Mouse (Mus musculus) embryonic facial prominence, embryonic 12.5 days (tissue): ENCODE results near the gene Stk17b. TPM values are rescaled to one million over a fixed set of nuclear protein-coding genes. Genes with fewer than 3 reads are reported as not detected.
"Not testable (repeated sequence)": the region's sequence is repeated elsewhere in the genome, so short reads cannot be mapped to it uniquely, and the experiment has no call there.

Source experiments
- ATAC-seq: fragments of 200-750 bp; cut with Nextera tagmentation; 2 replicates; pipeline ENCODE4 v1.8.0; 2017; ENCODE audit not compliant: insufficient number of reproducible peaks, insufficient read depth, low FRiP score, low TSS enrichment
- H3K27ac ChIP-seq: fragments of 300-500 bp; sonication (generic); 2 replicates; pipeline ENCODE4 v1.5.1; 2016; ENCODE audit warnings: mild to moderate bottlenecking
- H3K27me3 ChIP-seq: fragments of 300-500 bp; sonication (generic); 2 replicates; pipeline ENCODE4 v1.6.1; 2016; ENCODE audit warnings: mild to moderate bottlenecking, moderate library complexity
- H3K36me3 ChIP-seq: fragments of 300-500 bp; sonication (generic); 2 replicates; pipeline ENCODE4 v1.6.1; 2016; ENCODE audit warnings: mild to moderate bottlenecking
- H3K4me1 ChIP-seq: fragments of 300-500 bp; sonication (generic); 2 replicates; pipeline ENCODE4 v1.6.1; 2016
- H3K4me2 ChIP-seq: fragments of 300-500 bp; sonication (generic); replicated peaks from 2 replicates; pipeline ENCODE4 v1.6.1; 2016; ENCODE audit warnings: mild to moderate bottlenecking, moderate library complexity
- H3K4me3 ChIP-seq: fragments of 300-500 bp; sonication (generic); 2 replicates; pipeline ENCODE4 v1.5.1; 2016; ENCODE audit warnings: mild to moderate bottlenecking
- H3K9ac ChIP-seq: fragments of 300-500 bp; sonication (generic); 2 replicates; pipeline ENCODE4 v1.6.1; 2016; ENCODE audit warnings: mild to moderate bottlenecking, moderate library complexity
- H3K9me3 ChIP-seq: fragments of 300-500 bp; sonication (generic); 2 replicates; pipeline ENCODE4 v1.6.1; 2016; ENCODE audit warnings: mild to moderate bottlenecking, moderate library complexity
- WGBS: fragments of 180-500 bp; shearing (Covaris S2); methylation state at CpG from one replicate; pipeline ENCODE4 v1.1.7; 2016; 5-methylcytosine and 5-hydroxymethylcytosine counted together
- polyA plus RNA-seq: library from polyadenylated mRNA; unstranded; fragments of >200 nt; fragmentation: Nextera tagmentation; extraction: Ambion mirVana; gene quantifications from 2 replicates; pipeline ENCODE4 v1.2.1, GENCODE M21; 2016

The Stk17b gene
- polyA plus RNA-seq, 1 experiment from 2014 or later: 10.8 TPM

- H3K9ac ChIP-seq, H3K27me3 ChIP-seq, H3K4me2 ChIP-seq, H3K9me3 ChIP-seq, H3K27ac ChIP-seq, H3K4me1 ChIP-seq, ATAC-seq, H3K4me3 ChIP-seq, H3K36me3 ChIP-seq: not testable (repeated sequence)
- 64% methylated on average over 1 of the region's 1 CpGs for WGBS
Measured at GRCm38 (mm10) chr1:53749881-53750385, 35.1 kb downstream of the Stk17b start.

GRCm38 (mm10) chr1:53748571-53748970, 36.5 kb downstream of the Stk17b start:
- Histone ChIP-seq H3K4me2 (no peak overlapping the region), H3K4me3 (no peak overlapping the region), H3K27me3 (no peaks in the 10 kb centered on the region), H3K9ac (no peak overlapping the region), H3K9me3 (no peaks in the 10 kb centered on the region), H3K36me3 (no peaks in the 10 kb centered on the region), H3K4me1 (no peaks in the 10 kb centered on the region), H3K27ac (no peak overlapping the region)
- WGBS: 25% methylated on average over 9 of the region's 11 CpGs
- no peak for ATAC-seq

- WGBS: 75% methylated on average over 5 of the region's 5 CpGs
- no peaks in the 10 kb centered on the region for H3K27me3 ChIP-seq
- H3K36me3 ChIP-seq: no peaks in the 10 kb centered on the region
Measured at GRCm38 (mm10) chr1:53746001-53746400, 39.0 kb downstream of the Stk17b start.

DNA sequence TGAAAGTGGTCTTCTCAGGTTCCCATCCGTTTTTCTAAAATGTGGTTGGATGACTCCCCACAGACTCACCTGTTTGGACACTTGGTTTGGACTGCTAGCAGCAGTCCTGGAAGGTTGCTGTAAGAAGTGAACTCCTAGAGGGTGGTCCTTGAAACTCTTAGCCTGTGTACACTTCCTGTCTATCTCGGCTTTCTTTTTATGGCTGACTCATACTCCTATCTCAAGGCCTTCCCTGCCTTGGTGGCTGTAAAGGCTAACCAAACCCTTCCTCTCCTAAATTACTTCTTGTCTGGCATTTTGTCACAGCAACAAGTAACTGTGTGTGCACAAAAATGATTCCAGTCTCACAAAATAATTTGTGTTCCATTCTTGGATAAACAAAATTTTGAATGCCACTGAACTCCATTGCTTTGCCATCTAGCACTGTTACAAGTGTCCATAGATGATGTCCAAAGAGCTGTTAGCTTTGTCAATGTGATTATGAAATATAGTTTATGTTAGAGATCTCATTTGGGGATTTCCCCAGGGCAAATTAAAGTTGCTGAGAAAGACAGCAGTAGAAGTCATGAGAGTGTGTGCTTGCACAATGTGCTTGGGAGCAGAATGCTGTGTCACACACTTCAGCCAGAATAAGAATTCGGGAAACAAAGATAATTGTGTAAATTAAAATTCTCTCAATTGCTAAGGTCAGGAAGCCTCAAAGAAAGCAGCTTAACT, 43.1 kb downstream of the Stk17b start:
- H3K27ac ChIP-seq: no peak overlapping the region
- no peaks in the 10 kb centered on the region for H3K9me3 ChIP-seq
- WGBS: 83% methylated on average over 3 of the region's 3 CpGs
- no peak overlapping the region for H3K4me2 ChIP-seq
- no peak overlapping the region for H3K9ac ChIP-seq
- no peaks in the 10 kb centered on the region for H3K27me3 ChIP-seq
- H3K4me1 ChIP-seq: no peaks in the 10 kb centered on the region
- ATAC-seq: no peak
- H3K4me3 ChIP-seq: no peak overlapping the region
- H3K36me3 ChIP-seq: no peaks in the 10 kb centered on the region

More at GRCm38 (mm10) chr1:53746001-53746400, 39.0 kb downstream of the Stk17b start:
- Histone ChIP-seq H3K9me3 (no peaks in the 10 kb centered on the region), H3K4me3 (no peak overlapping the region), H3K27ac (no peak overlapping the region), H3K4me2 (no peak overlapping the region), H3K9ac (no peak overlapping the region), H3K4me1 (no peaks in the 10 kb centered on the region)
- ATAC-seq: no peak

DNA sequence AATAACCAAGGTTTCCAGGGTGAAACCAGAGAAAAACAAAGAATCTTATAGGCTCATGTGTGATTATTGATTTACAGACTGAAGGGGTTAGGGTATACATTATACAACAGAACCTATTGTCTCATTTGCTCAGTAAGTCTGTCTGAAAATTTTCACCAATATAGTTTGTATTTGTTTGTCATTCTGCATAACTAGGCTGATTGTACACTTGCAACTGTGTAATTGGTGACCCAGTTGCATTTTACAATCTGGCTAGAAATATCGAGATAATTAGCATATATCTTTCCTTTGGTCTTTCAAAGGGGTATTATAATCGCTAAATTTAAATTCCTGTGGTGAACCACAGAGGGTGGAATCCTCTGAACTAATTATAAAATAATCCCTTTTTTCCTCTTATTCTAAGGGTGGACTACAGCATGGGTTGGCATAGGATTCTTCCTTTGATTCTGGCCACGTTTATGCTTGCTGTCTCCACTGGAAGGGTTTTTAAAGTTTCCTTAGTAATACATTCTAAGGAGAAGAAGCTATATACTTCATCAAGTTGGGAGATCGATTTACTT, 44.2 kb downstream of the Stk17b start:
- no peak for ATAC-seq

GRCm38 (mm10) chr1:53740077-53740776, 44.8 kb downstream of the Stk17b start:
- H3K4me2 ChIP-seq, H3K4me1 ChIP-seq, H3K27ac ChIP-seq, H3K9ac ChIP-seq, H3K36me3 ChIP-seq, H3K27me3 ChIP-seq, H3K4me3 ChIP-seq, H3K9me3 ChIP-seq, ATAC-seq: not testable (repeated sequence)
- 62% methylated on average over 4 of the region's 4 CpGs for WGBS

More for the DNA sequence above, 44.2 kb downstream of the Stk17b start:
- no peaks in the 10 kb centered on the region for H3K27me3 ChIP-seq
- WGBS: 73% methylated on average over 4 of the region's 4 CpGs
- no peak overlapping the region for H3K4me3 ChIP-seq
- no peaks in the 10 kb centered on the region for H3K4me1 ChIP-seq
- H3K27ac ChIP-seq: no peak overlapping the region
- H3K36me3 ChIP-seq: no peaks in the 10 kb centered on the region
- no peak overlapping the region for H3K4me2 ChIP-seq
- H3K9me3 ChIP-seq: no peaks in the 10 kb centered on the region
- no peak overlapping the region for H3K9ac ChIP-seq

DNA sequence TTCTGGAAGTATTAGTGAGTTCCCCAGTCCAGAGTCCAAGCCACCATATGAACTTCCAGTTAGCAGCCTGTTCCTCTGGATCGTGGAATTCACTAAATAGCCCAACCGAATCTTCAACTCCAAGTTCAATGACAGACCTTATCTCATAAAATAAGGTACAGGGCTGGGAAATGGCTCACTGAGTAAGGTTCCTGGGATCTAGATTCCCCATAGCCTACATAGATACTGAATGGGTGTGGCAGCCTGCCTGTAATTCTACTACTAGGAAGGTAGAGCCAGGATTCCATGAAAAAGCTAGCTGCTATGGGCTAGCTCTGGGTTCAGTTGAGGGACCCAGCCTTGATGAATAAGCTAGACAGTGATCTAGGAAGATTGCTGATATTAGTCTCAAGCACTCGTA, 48.4 kb downstream of the Stk17b start:
- WGBS: 97% methylated on average over 3 of the region's 3 CpGs
- Histone ChIP-seq H3K4me3 (no peak overlapping the region), H3K27me3 (no peaks in the 10 kb centered on the region), H3K4me1 (no peaks in the 10 kb centered on the region), H3K9me3 (no peaks in the 10 kb centered on the region), H3K27ac (no peak overlapping the region), H3K4me2 (no peak overlapping the region), H3K9ac (no peak overlapping the region), H3K36me3 (no peaks in the 10 kb centered on the region)
- no peak for ATAC-seq

- no peak overlapping the region for H3K4me3 ChIP-seq
- 78% methylated on average over 5 of the region's 5 CpGs for WGBS
- no peaks in the 10 kb centered on the region for H3K27me3 ChIP-seq
- H3K4me2 ChIP-seq: no peak overlapping the region
- no peak overlapping the region for H3K9ac ChIP-seq
- H3K27ac ChIP-seq: no peak overlapping the region
- H3K36me3 ChIP-seq: no peaks in the 10 kb centered on the region
- H3K4me1 ChIP-seq: no peaks in the 10 kb centered on the region
- no peak for ATAC-seq
- no peaks in the 10 kb centered on the region for H3K9me3 ChIP-seq
Measured at GRCm38 (mm10) chr1:53728489-53729225, 56.4 kb downstream of the Stk17b start.

DNA sequence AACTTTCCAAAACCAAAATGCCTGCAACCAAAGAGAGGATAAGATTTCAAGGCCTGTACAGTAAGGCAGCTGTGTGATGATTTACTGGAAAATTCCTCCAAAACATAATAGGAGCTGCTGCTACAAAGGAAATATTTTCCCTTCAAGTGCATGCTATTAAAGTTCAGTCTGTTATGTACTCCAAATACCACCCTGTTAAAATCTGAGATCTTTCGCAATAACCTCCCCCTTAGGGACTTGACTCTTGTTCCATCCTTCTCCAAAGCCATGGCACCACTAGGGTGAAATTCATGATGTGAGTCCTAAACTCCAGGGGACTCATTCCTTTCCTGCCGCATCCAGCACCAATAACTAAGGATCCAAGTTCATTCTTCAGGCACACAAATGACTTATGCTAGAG, 58.1 kb downstream of the Stk17b start:
- no peak overlapping the region for H3K4me2 ChIP-seq
- no peaks in the 10 kb centered on the region for H3K4me1 ChIP-seq
- H3K9me3 ChIP-seq: no peaks in the 10 kb centered on the region
- ATAC-seq: no peak
- H3K36me3 ChIP-seq: no peaks in the 10 kb centered on the region
- H3K27me3 ChIP-seq: no peaks in the 10 kb centered on the region
- WGBS: 88% methylated on average over 2 of the region's 2 CpGs
- H3K4me3 ChIP-seq: no peak overlapping the region
- H3K27ac ChIP-seq: no peak overlapping the region
- H3K9ac ChIP-seq: no peak overlapping the region

GRCm38 (mm10) chr1:53721353-53721752, 63.7 kb downstream of the Stk17b start:
- ATAC-seq: no peak
- Histone ChIP-seq H3K9me3 (no peaks in the 10 kb centered on the region), H3K27ac (no peak overlapping the region), H3K4me1 (no peaks in the 10 kb centered on the region), H3K9ac (no peak overlapping the region), H3K4me3 (no peak overlapping the region), H3K36me3 (no peaks in the 10 kb centered on the region), H3K27me3 (no peaks in the 10 kb centered on the region), H3K4me2 (no peak overlapping the region)

DNA sequence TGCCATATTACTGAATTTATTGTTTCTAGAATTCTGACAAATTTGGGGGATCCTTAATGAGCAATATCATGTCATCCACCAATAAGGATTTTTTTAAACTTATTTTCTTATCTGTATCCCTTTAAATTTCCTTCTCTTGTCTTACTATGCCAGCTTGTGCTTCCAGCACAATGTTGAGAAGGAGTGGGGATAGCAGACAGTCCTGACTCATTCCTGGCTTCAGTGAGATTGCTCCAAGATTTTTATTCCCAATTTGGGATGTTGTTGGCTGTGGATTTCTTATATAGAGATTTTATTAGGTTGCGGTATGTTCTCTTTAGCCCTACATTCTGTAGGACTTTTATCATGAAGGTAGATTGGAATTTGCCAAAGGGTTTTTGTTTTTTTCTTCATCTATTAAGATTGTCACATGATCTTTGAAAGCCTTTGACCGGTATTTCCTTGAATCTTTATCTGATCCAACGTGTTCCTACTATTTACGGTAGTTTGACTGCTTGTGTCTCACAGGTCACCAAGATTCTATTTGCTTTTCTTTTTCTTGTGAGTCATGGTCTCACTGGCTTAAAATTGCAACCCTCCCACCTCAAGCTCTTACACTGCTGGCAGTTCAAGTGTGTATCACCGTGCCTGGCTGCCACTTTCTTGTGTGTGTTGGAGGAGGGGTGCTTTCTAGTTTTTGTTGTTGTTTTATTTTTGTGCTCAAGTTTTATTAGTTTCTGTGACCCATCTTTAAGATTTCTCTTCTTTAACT, 64.2 kb downstream of the Stk17b start:
- H3K9ac ChIP-seq: no peak overlapping the region
- H3K4me1 ChIP-seq: no peaks in the 10 kb centered on the region
- 67% methylated on average over 5 of the region's 5 CpGs for WGBS
- H3K27ac ChIP-seq: no peak overlapping the region
- no peak overlapping the region for H3K4me3 ChIP-seq
- H3K9me3 ChIP-seq: no peaks in the 10 kb centered on the region
- H3K36me3 ChIP-seq: no peaks in the 10 kb centered on the region
- H3K4me2 ChIP-seq: no peak overlapping the region
- no peak for ATAC-seq
- H3K27me3 ChIP-seq: no peaks in the 10 kb centered on the region
